Mouse (Mus musculus): ENCODE measurements around the gene Abcg5. TPM values are rescaled to one million over a fixed set of nuclear protein-coding genes. Genes with fewer than 3 reads are reported as not detected.

Abcg5 gene
- not detected for total RNA-seq (2021)
- long read RNA-seq, experiment 1, result 0 reads
- long read RNA-seq, experiment 2, result 0 reads

DNA sequence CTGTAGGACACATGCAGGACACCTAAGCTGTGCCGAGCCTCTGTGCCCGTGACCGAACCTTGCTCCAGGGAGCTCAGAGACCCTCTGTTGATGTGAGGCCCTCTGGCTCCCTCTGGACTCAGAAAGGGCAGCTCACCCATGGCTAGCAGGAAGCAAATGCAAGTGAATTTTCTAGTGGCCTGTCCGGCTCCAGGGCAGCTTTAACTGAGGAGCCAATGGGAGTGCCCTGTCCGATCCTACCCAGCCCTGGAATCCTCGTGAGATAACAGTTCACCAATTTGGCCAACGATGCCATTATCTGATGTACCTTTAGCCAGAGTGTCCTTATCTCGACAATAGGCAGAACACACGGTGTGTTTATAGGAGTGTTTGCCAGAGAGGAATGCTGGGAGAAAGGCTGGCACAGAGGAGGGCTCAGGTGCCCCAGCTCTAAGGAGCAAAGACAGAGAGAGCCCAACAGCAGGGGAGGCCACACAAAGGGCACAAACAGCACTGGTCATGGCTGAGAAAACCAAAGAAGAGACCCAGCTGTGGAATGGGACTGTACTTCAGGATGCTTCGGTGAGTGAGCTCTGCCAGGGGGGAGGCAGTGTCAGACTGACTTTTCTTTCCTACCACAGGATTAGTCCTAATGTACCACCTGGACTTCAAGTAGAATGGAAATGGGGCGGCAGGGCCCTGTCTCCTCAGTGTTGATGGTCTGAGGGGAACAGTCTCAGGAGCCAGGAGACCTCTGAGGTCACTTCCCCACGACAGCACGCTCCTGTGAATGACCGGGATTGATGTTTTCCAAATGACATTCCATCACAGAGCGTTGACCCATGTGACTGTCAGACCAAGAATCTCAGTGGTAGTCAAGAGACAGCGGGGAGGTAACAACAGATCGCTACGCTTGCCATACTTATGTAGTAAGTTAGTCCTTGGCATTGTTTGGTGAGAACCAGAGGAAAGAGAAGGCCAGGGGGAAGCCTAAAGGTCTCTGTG lies at the start of gene Abcg5:
TSS of gene Abcg5 (minus strand) at position 278 of the 984 bp plus-strand sequence.
- no peak for DNase-seq
- intact Hi-C loops (cut with DNase I; ENCODE audit: low total_unique reads), result no loop called here

DNA sequence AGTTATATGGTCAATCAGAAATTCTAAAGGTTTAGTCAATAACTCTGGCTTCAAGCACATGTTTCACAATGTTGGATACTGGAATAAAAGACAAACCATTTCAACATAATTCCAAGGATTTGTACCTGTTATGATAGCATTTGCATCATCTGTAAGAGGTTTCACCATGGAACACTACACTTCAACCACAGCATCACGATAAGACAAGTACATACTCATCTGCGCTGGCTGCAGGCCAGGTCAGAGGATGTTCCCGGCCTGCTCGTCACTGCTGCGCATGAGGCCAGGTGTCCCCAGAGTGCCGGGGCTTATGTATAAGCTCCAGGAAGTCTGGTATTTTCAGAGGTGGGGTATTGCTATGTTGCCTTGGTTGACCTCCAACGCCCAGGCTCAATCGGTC lies 49.8 kb upstream of the Abcg5 start:
- intact Hi-C loops (cut with DNase I; ENCODE audit: low total_unique reads), result no loop called here

GRCm38 (mm10) chr17:84731361-84731760 lies 48.5 kb upstream of the Abcg5 start:
- no peak for DNase-seq
- intact Hi-C loops (cut with DNase I; ENCODE audit: low total_unique reads), result no loop called here

More for the DNA sequence above, 49.8 kb upstream of the Abcg5 start:
- DNase-seq, result no peak

GRCm38 (mm10) chr17:84729140-84729539 lies 46.3 kb upstream of the Abcg5 start:
- intact Hi-C loops (cut with DNase I; ENCODE audit: low total_unique reads), result no loop called here
- no peak for DNase-seq

- intact Hi-C loops (cut with DNase I; ENCODE audit: low total_unique reads), result no loop called here
Measured at GRCm38 (mm10) chr17:84728201-84728911, 45.5 kb upstream of the Abcg5 start.

GRCm38 (mm10) chr17:84725163-84725562 lies 42.4 kb upstream of the Abcg5 start:
- intact Hi-C loops (cut with DNase I; ENCODE audit: low total_unique reads), result no loop called here
- no peak for DNase-seq

More at GRCm38 (mm10) chr17:84728201-84728911, 45.5 kb upstream of the Abcg5 start:
- DNase-seq, result no peak

DNA sequence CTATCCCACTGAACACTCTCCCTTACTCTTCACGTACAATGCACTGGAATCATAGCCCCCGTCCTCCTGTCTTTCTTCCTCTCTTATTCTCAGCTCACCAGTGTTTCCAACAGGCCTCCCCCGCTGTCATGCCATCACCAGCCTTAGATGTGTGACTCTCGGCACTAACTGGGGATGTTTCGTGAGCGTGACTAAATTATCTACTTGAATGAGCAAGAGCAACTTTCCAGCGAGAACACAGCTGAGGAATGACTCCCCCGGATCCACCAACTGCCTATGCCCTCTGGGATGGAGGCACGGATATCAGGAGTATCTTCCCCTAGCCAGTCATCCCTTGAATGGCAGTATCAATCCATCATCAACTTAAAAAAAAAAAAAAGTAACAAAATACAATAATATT lies 41.2 kb upstream of the Abcg5 start:
- intact Hi-C loops (cut with DNase I; ENCODE audit: low total_unique reads), result no loop called here
- DNase-seq, result no peak

- DNase-seq, result no peak
- intact Hi-C loops (cut with DNase I; ENCODE audit: low total_unique reads), result no loop called here
Measured at GRCm38 (mm10) chr17:84719105-84719504, 36.3 kb upstream of the Abcg5 start.

GRCm38 (mm10) chr17:84717416-84717815 lies 34.6 kb upstream of the Abcg5 start:
- intact Hi-C loops (cut with DNase I; ENCODE audit: low total_unique reads), result no loop called here
- DNase-seq, result no peak

- intact Hi-C loops (cut with DNase I; ENCODE audit: low total_unique reads), result no loop called here
- no peak for DNase-seq
Measured at GRCm38 (mm10) chr17:84716252-84716872, 33.6 kb upstream of the Abcg5 start.

DNA sequence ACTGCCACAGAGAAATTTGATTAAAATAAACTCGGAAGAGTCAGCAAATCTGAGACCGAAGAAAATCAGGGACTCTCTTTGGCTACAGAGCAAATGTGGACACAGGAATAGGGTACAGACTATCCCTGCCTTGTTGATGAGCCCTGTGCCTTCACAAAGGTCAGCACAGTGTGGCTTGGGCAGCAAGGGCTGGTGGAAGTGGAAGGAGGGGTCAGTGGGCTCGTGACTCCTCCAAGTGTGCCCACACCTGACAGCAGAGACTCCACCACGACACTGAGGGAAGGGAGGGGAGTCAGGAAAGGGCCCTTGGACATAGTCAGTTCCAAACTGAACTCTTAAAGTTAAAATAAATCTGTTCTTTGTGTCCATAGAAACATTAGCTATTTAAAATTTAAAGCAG lies 32.1 kb upstream of the Abcg5 start:
- DNase-seq, result no peak
- intact Hi-C loops (cut with DNase I; ENCODE audit: low total_unique reads), result no loop called here

DNA sequence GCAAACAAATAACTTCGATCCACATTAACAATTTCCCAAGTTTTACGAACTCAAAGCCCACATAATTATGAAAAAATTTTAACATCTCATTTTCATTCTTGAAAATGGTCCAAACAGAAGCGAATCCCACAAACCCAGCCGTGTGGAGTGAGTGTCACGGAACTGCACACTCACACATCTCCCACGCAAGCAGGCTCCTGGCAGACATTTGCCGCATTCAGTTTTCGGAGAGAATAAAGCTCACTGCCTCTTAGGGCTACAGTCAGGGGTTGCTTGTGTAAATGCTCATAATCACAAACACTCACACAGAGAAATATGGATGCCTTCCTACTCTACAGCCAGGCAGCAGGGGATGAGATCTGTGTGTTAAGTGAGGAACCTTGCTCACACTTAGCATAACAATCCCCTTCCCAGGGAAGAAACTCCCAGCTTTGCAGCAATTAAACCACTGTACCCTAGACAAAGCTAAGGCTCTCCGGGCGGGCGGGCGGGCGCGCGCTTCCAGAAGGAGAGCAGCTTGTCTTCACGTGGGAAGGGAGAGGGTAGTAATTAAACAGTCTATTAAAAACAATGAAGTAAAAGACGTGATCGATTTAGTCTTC lies 30.9 kb upstream of the Abcg5 start:
- intact Hi-C loops (cut with DNase I; ENCODE audit: low total_unique reads), result no loop called here
- no peak for DNase-seq

GRCm38 (mm10) chr17:84709403-84709851 lies 26.6 kb upstream of the Abcg5 start:
- no peak for DNase-seq
- intact Hi-C loops (cut with DNase I; ENCODE audit: low total_unique reads), result no loop called here

- intact Hi-C loops (cut with DNase I; ENCODE audit: low total_unique reads), result no loop called here
- no peak for DNase-seq
Measured at GRCm38 (mm10) chr17:84708818-84709217, 26.0 kb upstream of the Abcg5 start.

DNA sequence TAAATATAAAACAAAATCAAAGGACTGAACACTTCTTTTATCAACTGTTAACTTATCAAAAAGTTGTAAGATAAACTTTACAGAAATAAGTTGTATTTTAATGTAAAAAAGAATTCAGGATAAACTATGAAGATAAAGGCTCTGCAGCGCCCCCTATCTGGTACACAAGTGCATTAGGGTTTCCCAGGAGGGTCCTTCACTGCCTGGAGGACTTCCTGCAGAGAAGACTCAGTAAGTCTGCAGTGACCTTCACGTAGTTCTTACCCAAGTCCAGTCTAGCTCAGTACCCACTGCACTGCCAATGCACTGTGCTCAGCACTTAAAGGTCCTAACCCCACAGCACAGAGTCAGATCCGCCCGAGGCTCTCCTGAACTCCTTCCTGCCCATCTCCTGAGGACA lies 24.6 kb upstream of the Abcg5 start:
- DNase-seq, result no peak
- intact Hi-C loops (cut with DNase I; ENCODE audit: low total_unique reads), result no loop called here

DNA sequence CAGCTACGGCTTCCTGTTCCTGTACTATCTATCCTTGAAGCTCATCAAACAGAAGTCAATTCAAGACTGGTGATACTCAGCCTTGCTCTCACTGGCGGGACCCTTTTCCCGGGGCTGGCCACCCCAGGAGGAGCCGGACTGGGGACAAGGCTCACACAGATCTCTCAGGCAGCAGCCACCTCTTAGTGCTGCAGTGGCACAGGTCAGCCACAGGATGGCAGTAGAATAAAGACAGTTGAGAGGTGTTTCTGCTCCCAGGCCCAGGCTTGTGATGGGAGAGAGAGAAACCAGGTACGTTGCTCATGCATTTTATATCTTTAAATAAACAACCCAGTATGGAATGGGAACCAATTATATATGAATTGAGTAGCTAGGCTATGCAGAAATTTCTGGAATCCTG lies 15.9 kb upstream of the Abcg5 start:
- DNase-seq, result peak; percentile 32

GRCm38 (mm10) chr17:84696537-84696936 lies 13.7 kb upstream of the Abcg5 start:
- intact Hi-C loops (cut with DNase I; ENCODE audit: low total_unique reads), result no loop called here
- DNase-seq, result no peak

More for the DNA sequence above, 15.9 kb upstream of the Abcg5 start:
- intact Hi-C loops (cut with DNase I; ENCODE audit: low total_unique reads), result no loop called here

GRCm38 (mm10) chr17:84693741-84694140 lies 10.9 kb upstream of the Abcg5 start:
- DNase-seq, result no peak
- intact Hi-C loops (cut with DNase I; ENCODE audit: low total_unique reads), result no loop called here

DNA sequence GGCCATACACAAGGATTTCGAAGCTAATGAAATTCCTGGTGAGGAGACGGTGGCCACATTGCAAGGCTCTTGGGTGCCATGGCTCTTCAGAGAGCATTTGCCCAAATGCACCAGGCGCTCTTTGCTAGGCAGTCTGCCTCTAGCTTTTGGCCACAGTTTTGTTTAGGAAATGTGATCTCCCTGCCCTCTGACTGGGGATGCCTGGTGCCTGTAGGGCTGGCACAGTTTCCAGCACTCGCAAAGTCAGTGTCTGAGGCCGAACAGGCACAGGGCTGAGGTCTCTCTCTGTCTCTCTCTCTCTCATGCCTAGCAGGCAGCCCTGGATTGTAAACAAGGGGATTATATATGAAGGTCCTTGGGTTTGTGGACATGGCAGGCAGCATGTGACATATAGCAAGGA lies 7.3 kb upstream of the Abcg5 start:
- DNase-seq, result peak; percentile 44

DNA sequence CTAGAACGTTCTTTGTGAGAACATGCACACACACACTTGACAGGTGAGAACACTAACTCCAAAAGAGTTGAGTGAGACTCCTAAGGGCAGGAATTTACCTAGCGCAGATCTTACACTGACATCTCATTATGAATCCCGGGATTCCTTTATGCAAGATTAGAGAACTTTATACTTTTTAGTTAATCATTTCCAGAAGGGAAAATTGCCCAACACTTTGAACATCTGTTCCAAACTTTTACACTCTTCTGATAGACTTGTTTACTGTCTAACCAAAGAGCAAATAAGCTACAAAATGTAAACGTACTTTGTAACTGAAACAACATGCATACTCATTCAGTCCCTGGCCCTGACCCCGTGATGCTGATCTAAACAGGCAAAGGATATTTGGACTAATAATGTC lies 6.5 kb upstream of the Abcg5 start:
- no peak for DNase-seq
- intact Hi-C loops (cut with DNase I; ENCODE audit: low total_unique reads), result no loop called here

More for the DNA sequence above, 7.3 kb upstream of the Abcg5 start:
- intact Hi-C loops (cut with DNase I; ENCODE audit: low total_unique reads), result no loop called here

Data from gastrocnemius, postnatal 14 days (tissue).